Mouse (Mus musculus) ES-E14 (cell line): ENCODE measurements around the gene Iqschfp. TPM values are rescaled to one million over a fixed set of nuclear protein-coding genes. Genes with fewer than 3 reads are reported as not detected.
"Not testable (repeated sequence)": the region's sequence is repeated elsewhere in the genome, so short reads cannot be mapped to it uniquely, and the experiment has no call there.

Source experiments
- DNase-seq: peaks from one replicate; pipeline ENCODE4 v3.0.0-alpha.2; 2013; ENCODE audit warnings: low read depth, low spot score
- H3K27ac ChIP-seq: 2 replicates; pipeline ENCODE4 v1.5.1; 2012; ENCODE audit warnings: low read depth, mild to moderate bottlenecking, low read length, moderate library complexity, mixed read lengths; ENCODE audit not compliant: poor library complexity, insufficient read depth, severe bottlenecking
- H3K36me3 ChIP-seq: 2 replicates; pipeline ENCODE4 v1.6.1; 2012; ENCODE audit warnings: mild to moderate bottlenecking, low read length, moderate library complexity, mixed read lengths; ENCODE audit not compliant: control insufficient read depth, poor library complexity, insufficient read depth, severe bottlenecking
- H3K4me1 ChIP-seq, 2 experiments: fragments of 150-350 bp in 1 of 2; sonication (generic) in 1 of 2; 2 replicates each; pipeline ENCODE4 v1.6.1; 2012; ENCODE audit warnings: low read length in 2 of 2, mild to moderate bottlenecking in 1 of 2, mixed read lengths in 1 of 2; ENCODE audit not compliant: control insufficient read depth in 2 of 2, insufficient read depth in 2 of 2, poor library complexity in 1 of 2
- H3K4me3 ChIP-seq, 2 experiments: fragments of 150-350 bp in 1 of 2; sonication (generic) in 1 of 2; 2 replicates each; pipeline ENCODE4 v1.5.1; 2012; ENCODE audit warnings: low read length in 2 of 2, low read depth in 1 of 2, mild to moderate bottlenecking in 1 of 2, mixed read lengths in 1 of 2; ENCODE audit not compliant: insufficient read depth in 1 of 2, poor library complexity in 1 of 2, severe bottlenecking in 1 of 2
- H3K9ac ChIP-seq: 2 replicates; pipeline ENCODE4 v1.6.1; 2012; ENCODE audit warnings: low read depth, mild to moderate bottlenecking, low read length, mixed read lengths; ENCODE audit not compliant: poor library complexity, insufficient read depth, severe bottlenecking
- H3K9me3 ChIP-seq: fragments of 150-350 bp; sonication (generic); 2 replicates; pipeline ENCODE4 v1.6.1; 2012; ENCODE audit warnings: low read depth, mild to moderate bottlenecking, low read length; ENCODE audit not compliant: control insufficient read depth, insufficient read depth
- CHD2 ChIP-seq: IDR thresholded peaks from 2 replicates; pipeline ENCODE4 v1.6.1; 2014; ENCODE audit warnings: mild to moderate bottlenecking, low read depth, low read length, inconsistent platforms
- HCFC1 ChIP-seq: IDR thresholded peaks from 2 replicates; pipeline ENCODE4 v1.6.1; 2012; ENCODE audit warnings: low read length, inconsistent platforms, borderline replicate concordance; ENCODE audit not compliant: insufficient read depth
- MAFK ChIP-seq: IDR thresholded peaks from 2 replicates; pipeline ENCODE4 v1.6.1; 2014; ENCODE audit warnings: mild to moderate bottlenecking, low read depth, low read length, inconsistent platforms; ENCODE audit not compliant: insufficient read depth
- ZC3H11A ChIP-seq: IDR thresholded peaks from 2 replicates; pipeline ENCODE4 v1.6.1; 2012; ENCODE audit warnings: low read depth, mild to moderate bottlenecking, inconsistent platforms, low read length, borderline replicate concordance
- ZNF384 ChIP-seq: IDR thresholded peaks from 2 replicates; pipeline ENCODE4 v1.6.1; 2012; ENCODE audit warnings: low read depth, low read length, inconsistent platforms
- in situ Hi-C, 2 experiments: fragments of 600-800 bp; cut with MboI; formaldehyde crosslinking; loops; one replicate each; pipeline ENCODE4 v1.15.1; 2025; ENCODE audit warnings: low sequenced_read_pairs in 2 of 2, inconsistent platforms in 1 of 2; ENCODE audit not compliant: unreplicated experiment in 2 of 2
- total RNA-seq: library from RNA; depleted of rRNA; stranded (reverse); fragments of 300-350 nt; gene quantifications from 2 replicates; pipeline ENCODE4 v1.2.3, GENCODE M21; 2012

Iqschfp gene
- total RNA-seq, 1 experiment: not detected

DNA sequence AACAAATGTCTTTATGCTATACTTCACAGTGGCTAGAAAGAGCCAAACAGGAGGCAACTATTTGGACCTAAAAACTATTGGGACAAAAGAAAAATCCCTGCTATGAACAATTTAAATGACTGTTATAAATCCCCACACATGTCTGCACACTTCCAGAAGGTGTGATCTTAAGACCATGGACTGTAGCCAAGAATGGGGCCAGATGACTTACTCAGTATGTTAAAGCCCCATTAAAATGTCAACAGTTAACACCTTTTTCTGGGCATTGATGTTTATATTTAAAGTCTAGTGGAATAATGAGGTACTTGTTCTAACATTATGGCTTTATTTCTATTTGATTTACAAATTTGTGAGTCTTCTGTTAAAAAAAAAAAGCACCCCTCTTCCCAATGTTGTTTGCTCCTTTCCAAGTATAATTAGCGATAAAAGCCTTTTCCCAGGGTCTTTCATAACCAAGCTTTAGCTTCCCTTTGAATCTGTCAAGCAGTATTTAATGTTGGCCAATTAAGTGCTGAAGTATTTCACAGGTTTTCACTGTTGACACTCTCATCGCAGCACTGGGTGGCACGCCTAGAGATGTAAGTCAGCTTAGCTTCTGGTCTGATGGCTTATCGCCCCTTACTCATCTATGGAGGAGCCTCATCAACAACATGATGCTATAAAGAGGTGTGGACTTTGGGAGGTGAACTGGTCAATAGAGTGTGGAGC is 204.8 kb downstream of the Iqschfp start:
- Histone ChIP-seq H3K4me1 (no peaks in the 10 kb centered on the region), H3K9me3 (no peaks in the 10 kb centered on the region), H3K27ac (no peak overlapping the region), H3K36me3 (no peaks in the 10 kb centered on the region), H3K9ac (no peak overlapping the region), H3K4me3 (no peak overlapping the region)
- no peak for TF ChIP-seq MAFK
- no peak for TF ChIP-seq CHD2
- no peak for TF ChIP-seq HCFC1
- no peak for TF ChIP-seq ZC3H11A
- no peak for TF ChIP-seq ZNF384
- in situ Hi-C loops: no loop called here
- no peak for DNase-seq

GRCm38 (mm10) chr3:68099561-68099960 is 207.5 kb downstream of the Iqschfp start:
- DNase-seq, H3K4me1 ChIP-seq, H3K9me3 ChIP-seq, H3K4me3 ChIP-seq, H3K9ac ChIP-seq, H3K27ac ChIP-seq, in situ Hi-C loops, H3K36me3 ChIP-seq: not testable (repeated sequence)

GRCm38 (mm10) chr3:68101343-68101742 is 209.3 kb downstream of the Iqschfp start:
- Histone ChIP-seq H3K4me1 (no peaks in the 10 kb centered on the region), H3K36me3 (no peaks in the 10 kb centered on the region), H3K27ac (no peak overlapping the region), H3K4me3 (no peak overlapping the region), H3K9ac (no peak overlapping the region), H3K9me3 (no peaks in the 10 kb centered on the region)
- in situ Hi-C loops: no loop called here
- no peak for DNase-seq
- TF ChIP-seq HCFC1 (no peak), ZC3H11A (no peak), ZNF384 (no peak), MAFK (no peak), CHD2 (no peak)

DNA sequence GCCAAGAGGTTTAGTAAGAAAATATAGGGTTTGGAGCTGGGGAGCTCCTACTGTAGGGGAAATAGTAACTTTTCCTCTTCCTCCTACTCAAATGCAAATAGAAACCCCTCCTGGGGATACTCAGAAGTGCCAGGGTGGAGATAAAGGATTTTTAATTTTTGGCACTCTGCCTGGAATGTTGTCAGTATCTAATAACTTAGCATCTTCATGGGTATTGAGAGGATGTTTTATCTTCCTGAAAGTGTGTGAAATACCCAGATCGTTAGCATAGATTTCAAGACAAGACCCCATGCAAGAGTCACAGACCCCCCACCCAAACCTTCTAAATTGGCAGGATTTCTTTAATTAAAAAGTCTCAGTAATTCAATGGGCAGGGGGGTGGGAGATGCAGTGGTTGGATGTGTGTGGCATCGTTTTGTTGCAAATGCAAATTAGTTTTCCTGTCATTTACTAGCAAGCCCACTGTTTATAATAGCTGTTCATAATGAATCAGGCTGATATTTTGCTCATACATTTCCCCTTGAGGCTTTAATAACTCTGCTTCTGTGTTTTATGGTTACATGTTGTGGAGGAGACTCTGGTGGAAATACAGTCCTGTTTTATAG is 213.2 kb downstream of the Iqschfp start:
- H3K36me3 ChIP-seq: no peaks in the 10 kb centered on the region
- TF ChIP-seq ZC3H11A (no peak), CHD2 (no peak), ZNF384 (no peak), HCFC1 (no peak), MAFK (no peak)
- H3K9me3 ChIP-seq: no peaks in the 10 kb centered on the region
- H3K9ac ChIP-seq: no peak overlapping the region
- in situ Hi-C loops: no loop called here
- no peak overlapping the region for H3K4me3 ChIP-seq
- DNase-seq: no peak
- H3K4me1 ChIP-seq: no peaks in the 10 kb centered on the region
- H3K27ac ChIP-seq: no peak overlapping the region

GRCm38 (mm10) chr3:68121338-68121737 is 229.3 kb downstream of the Iqschfp start:
- Histone ChIP-seq H3K9me3 (no peaks in the 10 kb centered on the region), H3K27ac (no peak overlapping the region), H3K36me3 (no peaks in the 10 kb centered on the region), H3K4me1 (no peaks in the 10 kb centered on the region), H3K4me3 (no peak overlapping the region), H3K9ac (no peak overlapping the region)
- TF ChIP-seq ZC3H11A (no peak), CHD2 (no peak), HCFC1 (no peak), MAFK (no peak), ZNF384 (no peak)
- DNase-seq: no peak
- in situ Hi-C loops: no loop called here
